Mouse (Mus musculus) ES-Bruce4 (cell line): ENCODE data around the gene Zfp367.

Experiments used
- CTCF ChIP-seq: IDR thresholded peaks from one replicate; pipeline ENCODE4 v1.8.1; 2011; ENCODE audit warnings: low read depth, low read length
- EP300 ChIP-seq: IDR thresholded peaks from 2 replicates; pipeline ENCODE4 v1.6.1; 2011; ENCODE audit warnings: low read depth, low read length; ENCODE audit not compliant: insufficient read depth
- POLR2A ChIP-seq: IDR thresholded peaks from one replicate; pipeline ENCODE4 v1.8.1; 2011; ENCODE audit warnings: low read length; ENCODE audit not compliant: insufficient read depth

DNA sequence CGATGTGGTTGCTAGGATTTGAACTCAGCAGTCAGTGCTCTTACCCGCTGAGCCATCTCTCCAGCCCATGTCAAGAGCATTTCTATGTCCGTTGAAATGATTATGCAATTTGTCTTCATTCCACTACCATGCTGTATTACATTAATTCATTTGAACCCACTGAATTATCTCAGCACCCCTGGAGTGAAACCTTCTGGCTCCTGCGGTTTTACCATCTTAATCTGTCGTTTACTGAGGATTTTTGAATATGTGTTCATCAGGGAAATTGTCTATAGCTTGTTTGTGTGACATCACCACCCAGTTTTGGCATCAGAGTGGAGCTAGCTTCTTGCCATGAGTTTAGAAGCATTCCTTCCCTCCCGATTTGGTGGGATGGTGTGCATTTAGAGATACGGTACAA lies 62.0 kb downstream of the Zfp367 start:
- no peak for TF ChIP-seq POLR2A
- TF ChIP-seq CTCF: no peak
- no peak for TF ChIP-seq EP300
